Mouse (Mus musculus) frontal cortex, postnatal 25 days (tissue): Measurements from ENCODE around the gene Mettl4.

ENCODE experiments used
- DNase-seq, 2 experiments: peaks; one replicate each; pipeline ENCODE4 v3.0.0; 2022; ENCODE audit warnings: low spot score in 2 of 2

The Mettl4 gene

DNA sequence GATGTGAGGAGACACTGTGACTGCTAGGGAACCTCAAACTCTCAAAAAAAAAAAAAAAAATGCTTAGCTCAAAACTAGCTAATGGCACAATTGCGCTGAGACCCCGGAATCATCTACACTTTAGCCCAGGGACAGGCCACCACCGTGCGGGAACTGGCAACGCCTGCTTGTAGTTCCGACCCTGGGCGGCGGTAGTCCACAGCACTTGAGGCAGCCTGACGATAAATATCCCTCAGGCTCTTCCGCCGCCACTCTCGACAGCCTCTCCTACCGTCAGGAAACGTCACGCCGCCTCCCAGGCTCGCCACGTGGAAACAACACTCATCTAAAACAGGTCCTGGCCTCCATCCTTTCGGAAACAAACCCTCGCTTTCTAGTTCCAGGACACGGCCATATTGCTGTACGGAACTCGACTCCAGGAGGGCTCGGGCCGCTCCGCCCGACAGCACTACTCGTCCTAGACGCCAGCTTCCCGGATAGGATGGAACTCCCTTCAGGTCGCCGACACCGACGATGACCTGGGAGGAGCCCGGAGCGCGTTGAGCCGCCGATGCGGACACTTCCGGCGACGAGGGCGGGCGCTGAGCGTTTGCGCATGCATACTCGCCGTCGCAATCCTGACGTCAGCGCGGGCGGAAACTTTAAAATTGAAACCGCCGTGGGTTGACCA is at the start of gene Mettl4:
TSS of gene Mettl4 (minus strand) at position 554 of the 670 bp plus-strand sequence.
- DNase-seq = peak; percentile 84 to 86

DNA sequence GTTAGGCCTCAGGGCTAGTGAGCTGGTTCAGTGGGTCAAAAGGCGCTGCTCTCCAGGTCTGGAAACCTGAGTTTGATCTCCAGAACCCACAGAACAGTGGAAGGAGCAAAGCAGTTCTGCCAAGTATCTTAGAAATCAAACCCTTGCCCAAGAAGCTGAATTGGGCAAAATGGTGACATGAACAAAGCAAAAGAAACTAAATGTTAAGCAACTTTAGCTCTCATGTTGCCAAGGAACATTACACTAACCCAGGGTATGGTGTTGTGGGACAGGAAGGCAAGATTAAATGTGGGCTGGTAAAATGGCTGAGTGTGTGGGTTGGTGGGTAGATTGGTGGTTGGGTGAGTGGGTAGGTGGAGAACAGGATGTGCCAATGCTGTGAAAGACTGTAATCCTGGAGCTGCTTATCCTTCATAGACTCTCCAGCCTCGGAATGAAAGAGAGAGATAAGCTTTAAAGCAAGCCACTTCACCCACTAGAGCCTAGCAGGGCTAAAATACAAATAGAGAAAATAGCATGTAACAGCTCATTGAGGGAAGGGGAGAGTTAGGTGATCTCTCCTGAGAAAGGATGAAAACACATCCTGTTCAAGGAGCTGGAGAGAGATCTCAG is 29.2 kb upstream of the Mettl4 start:
- DNase-seq = no peak

DNA sequence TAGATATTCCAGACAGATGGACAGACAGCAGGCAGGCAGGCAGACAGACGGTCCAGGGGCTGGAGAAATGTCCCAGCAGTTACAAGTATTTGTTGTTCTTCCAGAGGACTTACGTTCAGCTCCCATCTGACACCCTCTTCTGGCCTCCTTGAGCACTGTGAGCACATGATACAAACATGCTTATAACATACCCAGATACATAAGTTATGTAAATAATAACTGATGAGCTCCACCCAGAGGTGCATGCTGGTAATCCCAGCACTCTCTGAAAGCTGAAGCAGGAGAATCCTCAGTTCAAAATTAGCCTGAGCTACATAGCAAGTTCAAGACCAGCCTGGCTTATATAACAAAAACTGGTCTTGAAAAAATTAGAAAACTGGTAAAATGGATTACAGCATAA is 18.7 kb upstream of the Mettl4 start:
- DNase-seq = no peak

DNA sequence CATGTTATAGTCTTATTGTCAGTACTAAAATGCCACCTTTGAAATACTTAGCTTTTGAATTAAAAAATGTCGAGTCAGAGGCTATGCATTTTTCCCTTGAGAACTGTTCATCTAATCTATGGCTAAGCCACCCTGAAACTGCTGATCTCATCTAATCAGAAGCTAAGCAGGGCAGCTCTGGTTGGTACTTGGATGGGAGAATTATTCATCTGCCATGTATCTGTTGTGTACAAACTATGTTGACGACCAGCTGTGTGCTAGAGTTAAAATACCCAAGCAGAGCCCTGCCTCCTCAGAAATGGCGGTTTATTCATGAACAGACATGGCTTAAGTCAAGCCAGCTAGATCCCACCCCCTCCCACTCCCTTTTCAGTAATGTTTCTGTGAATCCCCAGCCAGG is 14.9 kb upstream of the Mettl4 start:
- no peak for DNase-seq

DNA sequence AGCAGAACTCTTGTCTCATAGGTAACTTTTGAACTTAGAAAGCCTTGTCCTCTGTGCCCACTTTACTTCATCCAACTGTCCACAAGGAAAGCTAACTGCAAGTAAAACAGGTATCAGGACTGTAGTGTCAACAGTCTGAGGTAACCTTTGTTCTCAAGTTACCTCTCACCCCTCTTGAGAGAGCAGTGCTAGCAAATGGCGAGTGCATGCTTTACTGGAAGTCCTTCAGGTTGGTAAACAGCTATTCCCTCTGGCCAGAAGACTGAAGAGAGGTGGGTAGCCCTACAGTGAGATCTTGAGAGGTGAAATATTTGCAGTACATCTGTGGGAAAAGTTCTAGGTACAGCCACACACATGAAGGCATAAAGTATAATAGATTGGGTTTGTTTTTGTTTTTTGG is 14.2 kb upstream of the Mettl4 start:
- no peak for DNase-seq

DNA sequence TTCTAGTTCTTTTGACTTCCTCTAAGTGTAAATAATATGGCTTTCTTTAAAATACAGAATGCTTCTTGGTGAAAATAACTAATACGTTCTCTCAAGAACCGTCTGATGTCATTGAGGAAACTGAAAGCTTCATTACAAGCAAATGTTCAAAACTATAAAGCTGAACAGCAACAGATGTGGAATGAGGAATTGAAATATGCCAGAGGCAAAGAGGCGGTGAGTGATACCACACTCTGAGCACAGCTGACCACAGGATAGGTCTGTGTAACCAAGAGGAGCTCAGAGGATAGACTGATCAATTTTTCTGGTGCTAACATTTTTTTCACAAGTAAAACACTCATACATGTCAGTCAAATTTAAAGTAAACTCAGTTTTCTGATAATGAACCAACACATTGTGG is 12.6 kb upstream of the Mettl4 start:
- DNase-seq = no peak

DNA sequence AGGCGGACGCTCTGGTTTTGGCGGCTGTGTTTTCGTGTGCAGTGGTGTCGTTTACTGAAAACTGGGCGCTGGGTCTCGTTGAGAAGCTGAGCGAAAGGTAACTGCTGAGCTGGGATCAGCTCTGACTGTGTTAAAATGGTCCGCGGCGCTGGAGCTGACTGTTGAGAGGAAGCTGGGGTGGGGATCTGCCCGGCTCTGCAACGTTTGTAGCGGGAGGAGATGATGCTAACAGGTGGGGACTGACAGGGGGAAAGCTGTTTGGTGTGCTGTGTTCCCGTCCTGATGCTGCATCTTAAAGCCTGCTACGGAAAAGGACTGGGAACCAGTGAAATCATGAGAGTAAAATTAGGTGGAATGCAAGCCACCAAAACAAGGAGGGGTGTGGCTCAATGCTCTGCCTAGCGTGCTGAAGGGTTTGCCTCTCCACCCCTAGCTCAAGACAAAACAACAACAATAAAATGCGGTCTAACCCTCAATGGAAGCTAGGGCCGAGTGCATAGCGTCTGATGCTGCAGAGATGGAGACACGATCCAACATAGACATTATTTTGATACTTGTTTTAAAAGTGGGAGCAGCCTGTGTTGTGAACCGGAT is 414 bp upstream of the Mettl4 start:
- no peak for DNase-seq

DNA sequence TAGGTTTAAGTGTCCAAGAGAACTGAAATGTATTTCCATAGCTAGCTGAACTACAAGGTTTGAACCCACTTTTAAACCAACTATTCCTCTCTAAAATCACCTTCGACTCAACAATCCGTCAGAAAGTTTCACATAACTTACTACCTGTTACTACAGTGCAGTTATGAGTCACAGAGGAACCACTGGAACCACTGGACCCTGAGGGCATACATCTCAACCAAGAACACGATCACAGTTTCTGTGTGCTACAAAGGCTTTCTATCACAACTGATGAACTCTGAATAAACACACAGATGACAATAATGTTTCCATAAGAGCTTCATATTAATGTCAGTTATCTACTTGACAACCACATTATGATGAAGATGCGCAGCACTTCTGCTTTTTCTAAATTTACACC is 11.6 kb downstream of the Mettl4 start:
- DNase-seq = no peak

DNA sequence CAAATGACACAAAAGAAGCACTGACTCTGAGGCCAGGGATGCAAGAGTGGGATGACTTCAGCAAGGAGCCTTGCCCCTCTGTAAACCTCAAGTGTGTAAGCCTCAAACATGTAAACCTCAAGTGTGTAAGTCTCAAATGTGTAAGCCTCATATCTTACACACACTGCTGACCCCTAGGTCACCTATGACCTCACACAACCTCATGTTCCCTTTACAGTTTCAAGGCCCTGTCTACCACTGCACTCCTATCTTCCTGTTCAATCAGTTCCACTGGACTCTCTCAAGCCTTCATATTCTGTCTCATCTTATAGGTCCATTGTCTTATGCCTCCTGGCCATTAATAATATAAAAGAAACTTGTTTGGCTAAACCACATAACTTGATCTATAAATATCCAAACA is 13.9 kb downstream of the Mettl4 start:
- no peak for DNase-seq

DNA sequence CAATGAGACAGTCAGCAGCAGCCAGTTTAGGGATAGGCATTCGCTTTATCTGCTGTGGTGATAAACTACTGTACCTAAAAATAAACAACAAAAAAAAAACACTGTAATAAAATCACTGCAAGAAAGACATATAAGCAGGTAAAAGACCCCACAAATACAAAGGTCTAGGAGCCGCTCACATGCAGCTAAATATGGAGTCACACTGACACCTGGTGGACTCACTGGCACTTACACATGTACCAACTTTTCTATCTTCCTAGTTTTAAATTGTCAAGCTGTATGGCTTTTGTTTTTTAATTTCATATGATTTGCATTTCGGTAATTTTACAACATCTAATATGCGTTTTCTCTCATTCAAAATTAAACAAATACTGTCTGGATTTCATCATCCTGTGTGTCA is 14.4 kb downstream of the Mettl4 start:
- peak in 1 of 2 experiments; percentile 11 for DNase-seq

DNA sequence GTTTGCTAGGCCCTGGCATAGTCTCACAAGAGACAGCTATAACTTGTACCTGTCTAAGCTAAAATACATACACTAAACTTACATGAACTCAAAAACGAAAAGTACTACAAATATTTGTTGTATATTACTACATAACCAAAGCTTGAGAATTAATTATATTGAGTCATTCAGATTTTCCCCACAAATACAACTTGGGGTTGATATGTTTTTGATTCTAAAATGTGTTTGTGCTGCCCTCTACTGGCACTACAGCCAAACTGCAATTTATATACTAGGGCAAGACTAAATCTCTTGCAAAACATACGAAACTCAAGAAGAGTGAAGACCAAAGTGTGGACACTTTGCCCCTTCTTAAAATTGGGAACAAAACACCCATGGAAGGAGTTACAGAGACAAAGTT is 19.4 kb downstream of the Mettl4 start:
- DNase-seq = peak in 1 of 2 experiments; percentile 25

DNA sequence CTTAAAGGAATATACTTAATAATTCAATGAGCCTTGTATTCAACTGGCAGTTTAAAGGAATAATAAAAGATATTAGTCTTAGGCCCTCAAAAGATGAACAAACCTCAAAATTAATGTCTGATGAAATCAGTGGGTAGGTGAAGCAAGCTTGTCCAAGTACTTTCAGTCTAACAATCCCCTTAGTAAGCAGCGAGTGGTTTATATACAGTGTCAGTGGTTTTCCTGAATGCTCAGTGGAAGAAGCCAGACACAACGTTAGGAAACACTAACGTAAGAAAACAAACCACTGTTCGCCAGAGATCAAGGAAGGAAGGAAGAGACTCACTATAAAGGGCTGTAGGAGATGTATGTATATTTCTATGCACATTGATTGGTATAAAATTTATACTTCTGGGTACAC is 23.1 kb downstream of the Mettl4 start:
- no peak for DNase-seq

DNA sequence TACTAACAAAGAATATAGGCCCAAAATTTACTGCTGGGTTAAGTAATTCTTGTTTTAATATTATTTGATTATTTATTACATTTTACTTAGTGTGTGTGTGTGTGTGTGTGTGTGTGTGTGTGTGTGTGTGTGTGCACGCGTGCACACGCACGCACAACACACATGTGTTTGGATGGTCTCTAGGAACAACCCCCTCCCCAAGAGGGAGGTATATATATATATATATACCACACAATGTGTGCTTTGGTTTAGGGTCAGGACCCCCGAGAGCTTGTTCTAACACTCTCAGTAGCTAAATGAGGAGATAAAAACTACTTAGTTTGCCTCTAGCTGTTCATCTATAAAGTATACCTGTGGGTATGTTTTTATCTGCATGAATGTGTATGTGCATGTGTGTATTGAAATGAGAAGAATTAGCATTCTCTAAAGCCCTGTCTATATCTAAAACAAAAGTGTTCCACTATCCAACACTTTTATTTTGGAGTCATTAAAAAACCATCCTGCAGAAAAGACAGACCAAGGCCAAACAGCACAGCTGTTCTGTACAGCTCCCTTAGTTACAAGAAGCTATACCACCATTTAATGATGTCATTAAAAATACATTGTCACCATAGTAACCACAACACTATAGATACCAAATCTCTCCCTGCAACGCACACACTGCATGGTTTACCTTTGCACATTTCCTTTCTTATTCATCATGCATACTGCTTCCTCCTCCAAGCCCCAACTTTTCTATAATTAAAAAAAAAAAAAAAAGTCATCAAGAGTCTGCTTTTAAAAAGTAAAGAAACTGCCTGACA is 76.1 kb downstream of the Mettl4 start:
- no peak for DNase-seq
